Mouse (Mus musculus): ENCODE data around the gene Fbxo34.
"Not testable (repeated sequence)": the region's sequence is repeated elsewhere in the genome, so short reads cannot be mapped to it uniquely, and the experiment has no call there.

The Fbxo34 gene

GRCm38 (mm10) chr14:47518619-47519018 lies 68.4 kb downstream of the Fbxo34 start:
- no peak for DNase-seq

GRCm38 (mm10) chr14:47520751-47521449 lies 70.7 kb downstream of the Fbxo34 start:
- no peak for DNase-seq

- DNase-seq: no peak
Measured at GRCm38 (mm10) chr14:47521609-47522008, 71.4 kb downstream of the Fbxo34 start.

DNA sequence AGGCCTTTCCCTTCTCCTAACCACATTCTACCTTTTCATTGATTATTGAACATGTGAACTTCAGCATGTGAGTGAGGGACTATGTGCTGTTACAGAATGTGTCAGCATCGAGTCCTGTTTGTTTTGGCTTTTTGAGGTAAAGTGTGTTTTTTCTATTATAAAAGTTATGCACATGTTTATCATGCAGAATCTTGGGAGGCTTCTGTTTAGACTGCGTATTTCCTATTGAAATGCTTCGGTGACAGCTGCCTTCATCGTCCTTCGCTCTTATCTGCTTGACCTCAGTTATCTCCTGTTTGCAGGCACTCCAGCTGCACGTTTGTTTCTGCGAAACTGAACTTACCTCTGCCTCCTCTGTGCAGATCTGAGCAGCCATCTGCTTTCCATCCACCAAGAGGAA lies 72.1 kb downstream of the Fbxo34 start:
- no peak for DNase-seq

GRCm38 (mm10) chr14:47525374-47525773 lies 75.2 kb downstream of the Fbxo34 start:
- DNase-seq: no peak

DNA sequence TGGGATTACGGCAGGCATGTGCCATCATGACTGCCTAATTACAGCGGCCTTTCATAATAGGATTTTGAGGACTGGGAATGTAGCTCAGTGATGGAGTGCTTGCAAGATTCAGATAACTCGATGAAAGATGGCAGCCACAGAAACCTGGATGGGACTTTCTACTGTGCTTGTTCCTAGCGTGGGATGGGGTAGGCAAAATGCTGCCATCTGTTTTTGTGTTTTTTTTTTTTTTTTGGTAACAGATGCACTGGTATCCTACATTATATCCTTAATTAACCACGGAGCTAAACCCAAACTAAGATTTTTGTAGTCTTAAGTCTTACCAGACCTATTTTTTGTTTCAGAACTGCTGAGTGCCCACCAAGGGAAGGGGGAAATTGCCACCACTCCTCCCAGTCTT lies 75.6 kb downstream of the Fbxo34 start:
- DNase-seq: no peak

GRCm38 (mm10) chr14:47527833-47528232 lies 77.6 kb downstream of the Fbxo34 start:
- no peak for DNase-seq

- no peak for DNase-seq
Measured at GRCm38 (mm10) chr14:47528293-47528692, 78.1 kb downstream of the Fbxo34 start.

DNA sequence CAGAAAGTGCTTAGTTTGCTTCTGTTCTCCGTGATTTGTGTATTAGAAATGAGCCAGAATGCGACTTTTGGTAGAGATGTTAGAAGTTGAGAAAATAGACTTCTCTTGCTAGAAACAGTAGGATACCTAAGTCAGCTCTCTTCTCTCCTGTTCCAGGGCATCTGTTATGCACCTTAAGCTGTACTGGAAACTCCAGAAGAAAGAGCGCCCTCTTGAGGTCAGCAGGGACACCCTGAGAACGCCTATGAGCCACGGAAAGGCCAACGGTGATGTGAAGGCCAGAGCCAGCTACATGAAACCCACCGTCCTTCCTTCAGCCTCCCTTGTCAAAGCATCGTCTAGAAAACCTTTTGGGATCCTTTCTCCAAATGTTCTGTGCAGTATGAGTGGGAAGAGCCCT lies 78.8 kb downstream of the Fbxo34 start:
- DNase-seq: peak; percentile 51

- not testable (repeated sequence) for DNase-seq
Measured at GRCm38 (mm10) chr14:47529592-47529991, 79.4 kb downstream of the Fbxo34 start.

DNA sequence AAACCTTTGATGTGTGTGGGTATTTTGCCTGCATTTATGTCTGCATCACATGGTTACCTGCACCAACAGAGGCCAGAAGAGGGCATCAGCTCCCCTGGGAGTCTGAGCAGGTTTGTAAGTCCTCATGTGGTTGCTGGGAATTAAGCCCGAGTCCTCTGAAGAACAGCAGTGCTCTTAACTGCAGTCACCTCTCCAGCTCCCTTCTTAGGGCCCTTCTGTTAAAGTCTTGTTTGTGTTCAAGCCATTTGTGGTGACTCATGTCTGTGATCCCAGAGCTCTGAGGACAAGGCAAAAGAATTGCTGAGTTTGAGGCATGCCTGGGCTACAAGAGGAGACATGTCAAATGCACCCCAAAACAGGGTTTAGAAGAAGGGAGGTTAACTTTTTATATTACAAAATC lies 82.3 kb downstream of the Fbxo34 start:
- no peak for DNase-seq

DNA sequence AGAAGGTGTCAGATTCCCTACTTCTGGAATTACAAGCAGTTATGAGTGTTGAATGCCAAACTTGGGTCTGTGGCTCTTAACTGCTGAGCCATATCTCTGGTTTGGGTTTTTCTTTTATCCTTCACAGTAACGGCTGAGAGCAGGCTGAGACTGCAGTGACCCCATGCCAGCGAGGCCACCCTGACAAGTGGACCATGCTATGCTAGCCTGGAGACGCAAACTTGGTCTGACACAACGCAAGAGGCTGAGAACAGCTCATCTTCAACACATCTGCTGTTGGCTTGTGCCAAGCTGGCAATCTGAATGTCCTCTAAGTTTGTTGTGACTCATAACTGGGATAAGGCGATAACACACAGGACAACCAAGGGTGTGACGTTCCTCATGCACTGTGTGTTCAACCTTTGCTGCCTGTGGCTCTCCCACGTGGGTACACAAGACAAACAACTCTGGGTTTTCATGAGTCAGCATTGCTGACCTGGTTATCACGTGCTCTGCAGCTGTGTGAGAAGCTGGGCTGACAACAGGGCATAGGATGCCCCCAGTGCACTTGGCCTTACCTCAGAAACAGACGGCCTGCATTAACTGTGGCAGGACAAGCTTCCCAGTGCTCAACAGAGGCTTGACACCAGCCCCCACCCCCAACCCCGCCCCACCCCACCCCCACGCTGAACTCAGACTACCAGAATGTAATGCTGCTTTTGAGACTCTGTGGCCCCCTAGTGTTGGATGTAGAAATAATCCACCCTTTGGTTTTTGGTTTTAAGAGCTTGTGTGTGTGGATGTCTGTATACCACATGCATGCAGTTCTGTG lies 83.3 kb downstream of the Fbxo34 start:
- DNase-seq: no peak

GRCm38 (mm10) chr14:47534176-47534525 lies 83.9 kb downstream of the Fbxo34 start:
- DNase-seq: no peak

DNA sequence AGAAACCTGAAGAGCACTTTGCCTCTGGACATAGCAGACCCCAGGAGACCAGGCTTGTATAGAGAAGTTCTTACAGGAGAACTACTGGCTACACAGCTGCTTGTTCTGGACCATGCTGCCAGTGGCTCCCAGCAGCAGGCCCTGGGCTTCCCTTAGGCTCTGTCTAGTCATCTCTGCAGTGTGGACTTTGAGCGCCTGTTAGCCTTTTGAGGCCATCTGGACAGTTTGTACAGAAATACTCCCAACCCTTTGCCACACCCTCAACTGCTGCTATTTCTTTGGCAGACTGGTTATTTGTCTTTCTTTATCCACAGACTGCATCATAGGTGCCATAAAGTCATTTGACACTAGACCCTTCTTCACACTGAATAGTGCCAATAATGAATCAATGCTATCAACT lies 84.9 kb downstream of the Fbxo34 start:
- DNase-seq: no peak

DNA sequence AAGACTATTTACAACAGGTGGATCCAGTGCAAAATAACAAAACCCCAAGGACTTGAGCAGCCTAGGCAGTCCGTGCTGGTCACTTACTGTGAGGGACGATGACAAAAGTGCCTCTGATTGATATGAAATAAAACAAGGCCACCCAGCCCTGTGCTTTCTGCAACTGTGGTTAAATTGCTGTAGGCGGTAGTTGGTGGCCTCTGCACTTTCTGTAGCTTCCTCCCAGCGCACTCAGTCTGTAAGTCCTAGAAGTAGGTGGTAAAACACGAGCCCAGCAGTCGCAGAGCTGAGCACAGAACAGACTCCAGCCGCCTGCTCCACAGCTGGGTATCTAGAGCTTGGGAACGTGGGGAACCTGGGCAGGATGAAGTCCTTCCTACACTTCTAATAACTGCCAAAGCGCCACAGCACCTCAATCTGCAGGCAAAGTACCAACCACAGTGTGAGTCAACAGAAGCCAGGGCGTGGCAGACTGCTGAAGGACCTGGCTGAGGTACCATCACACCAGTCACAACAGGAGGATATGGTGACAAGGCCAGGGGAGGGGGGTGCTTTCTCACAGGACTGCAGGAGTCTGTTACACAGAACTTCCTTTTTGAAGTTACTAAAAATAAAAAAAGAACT lies 91.2 kb downstream of the Fbxo34 start:
- no peak for DNase-seq

DNA sequence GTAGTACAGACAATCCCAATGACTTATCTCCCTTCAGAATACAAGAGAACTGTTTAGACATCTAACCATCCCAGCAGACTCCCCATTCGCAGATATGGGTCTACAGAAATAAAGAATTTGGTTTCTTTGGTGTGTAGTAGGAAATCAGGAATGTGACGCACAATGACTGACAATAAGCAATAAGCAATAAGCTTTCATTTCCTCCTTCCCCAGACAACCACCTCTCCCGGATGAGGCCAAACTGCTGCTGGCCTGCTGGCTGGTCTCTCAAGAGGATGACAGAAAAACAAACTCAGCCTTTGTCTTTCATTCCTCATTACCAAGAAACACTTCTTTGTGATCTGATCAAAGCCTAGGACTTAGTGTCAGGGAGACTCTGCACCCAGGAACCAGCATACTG lies 92.1 kb downstream of the Fbxo34 start:
- no peak for DNase-seq

GRCm38 (mm10) chr14:47544286-47544685 lies 94.1 kb downstream of the Fbxo34 start:
- no peak for DNase-seq

DNA sequence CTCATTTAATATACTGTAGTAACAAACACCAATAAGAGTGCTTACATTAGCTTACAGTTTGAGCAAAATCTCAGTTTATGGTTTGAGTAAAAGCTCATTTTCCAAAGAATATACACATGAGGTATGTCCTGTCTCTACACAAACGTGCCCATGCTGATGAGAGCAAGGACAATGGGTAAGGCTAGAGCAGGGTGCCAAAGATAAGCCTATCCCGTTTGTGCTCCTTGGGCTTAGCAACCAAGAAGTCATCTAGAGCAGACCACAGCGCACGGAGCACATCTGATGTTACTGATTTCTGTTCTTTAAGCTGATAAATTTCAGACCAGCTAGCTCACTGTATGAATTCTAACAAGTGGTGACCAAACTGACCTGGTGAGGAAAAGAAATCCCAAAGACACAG lies 94.7 kb downstream of the Fbxo34 start:
- no peak for DNase-seq

- no peak for DNase-seq
Measured at GRCm38 (mm10) chr14:47551668-47552067, 101.4 kb downstream of the Fbxo34 start.

DNA sequence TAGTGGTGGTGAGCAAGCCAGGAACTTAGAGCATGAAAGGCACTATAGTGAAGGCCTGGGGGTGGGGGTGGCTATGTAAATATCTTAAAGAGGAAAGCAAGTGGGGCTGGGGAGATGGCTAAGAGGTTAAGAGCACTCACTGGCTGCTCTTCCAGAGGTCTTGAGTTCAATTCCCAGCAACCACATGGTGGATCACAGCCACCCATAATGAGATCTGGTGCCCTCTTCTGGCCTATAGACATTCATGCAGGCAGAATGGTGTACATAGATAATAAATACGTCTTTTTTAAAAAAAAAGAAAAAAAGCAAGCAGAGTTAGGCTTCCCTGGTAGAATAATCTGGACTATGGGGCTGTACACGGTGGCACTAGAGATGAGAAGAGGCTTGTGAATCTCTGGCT lies 103.2 kb downstream of the Fbxo34 start:
- DNase-seq: no peak

DNA sequence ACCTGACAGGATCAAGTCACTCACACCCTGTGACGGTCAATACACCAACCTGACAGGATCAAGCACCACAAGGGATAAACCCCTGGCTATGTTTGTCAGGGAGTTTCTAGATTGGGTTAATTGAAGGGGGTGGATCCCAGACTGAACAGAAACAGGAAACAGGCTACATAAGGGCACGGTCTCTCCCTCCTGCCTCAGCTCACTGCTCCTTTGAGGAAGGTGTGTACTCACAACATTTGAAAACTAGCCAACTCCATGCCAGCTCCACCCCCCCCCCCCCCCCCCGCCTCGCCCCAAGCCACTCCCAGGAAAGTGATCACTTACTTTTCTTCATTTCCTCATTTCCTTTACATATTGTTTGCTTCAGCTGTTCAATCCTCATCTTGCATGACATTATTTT lies 104.0 kb downstream of the Fbxo34 start:
- no peak for DNase-seq

- DNase-seq: no peak
Measured at GRCm38 (mm10) chr14:47555225-47555624, 105.0 kb downstream of the Fbxo34 start.

DNA sequence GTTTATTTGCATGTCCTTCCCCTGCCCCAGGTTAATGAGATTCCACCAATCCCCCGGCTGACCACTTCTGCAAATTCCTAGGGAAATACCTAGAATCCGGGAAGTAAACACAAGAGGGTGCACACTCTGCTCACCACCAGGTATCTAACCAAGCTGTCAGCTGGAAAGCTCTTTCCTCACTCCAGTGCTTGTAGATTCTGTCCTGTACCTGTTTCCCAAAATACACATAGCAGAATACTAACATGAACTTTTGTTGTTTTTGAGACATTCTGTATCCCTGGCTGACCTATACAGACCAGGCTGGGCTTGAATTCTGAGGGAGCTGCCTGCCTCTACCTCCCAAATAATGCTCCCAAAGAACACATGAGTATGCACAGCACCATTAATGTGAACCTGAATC lies 110.5 kb downstream of the Fbxo34 start:
- DNase-seq: no peak

- no peak for DNase-seq
Measured at GRCm38 (mm10) chr14:47562530-47562929, 112.3 kb downstream of the Fbxo34 start.
